Mouse (Mus musculus): ENCODE results near the gene Man2b2.

Man2b2 gene

DNA sequence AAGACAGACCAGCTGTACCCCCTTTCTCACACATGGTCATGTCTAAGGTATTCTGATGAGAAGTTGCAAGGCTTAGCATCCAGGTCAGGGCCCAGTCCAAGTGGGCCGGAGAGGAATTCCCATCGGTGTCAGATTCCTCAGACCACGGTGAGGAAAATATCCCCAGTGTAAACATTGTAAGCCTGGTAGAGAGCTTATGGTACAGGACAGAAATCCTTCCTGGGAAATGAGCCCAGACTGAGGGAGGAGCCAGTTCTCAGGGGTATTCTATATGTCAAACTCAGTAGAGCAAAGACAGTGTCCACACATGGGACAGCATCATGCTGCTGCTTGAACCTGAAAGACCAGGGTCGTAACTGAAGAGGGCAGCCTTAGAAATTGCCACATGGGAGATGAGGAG lies 70.6 kb downstream of the Man2b2 start:
- no peak for DNase-seq

DNA sequence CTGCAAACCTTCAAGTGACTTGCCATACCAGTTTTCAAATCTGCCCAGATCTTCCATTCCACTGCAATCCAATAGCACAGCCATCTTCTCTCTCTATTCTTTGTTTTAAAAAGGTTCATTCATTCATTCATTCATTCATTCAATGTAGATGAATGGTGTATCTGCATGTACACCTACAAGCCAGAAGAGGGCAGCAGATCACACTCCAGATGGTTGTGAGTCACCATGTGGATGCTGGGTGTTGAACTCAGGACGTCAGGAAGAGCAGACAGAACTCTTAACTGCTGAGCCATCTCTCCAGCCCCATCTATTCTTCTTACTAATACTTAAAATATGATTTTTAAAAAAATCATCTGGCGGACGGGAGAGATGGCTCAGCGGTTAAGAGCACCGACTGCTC lies 73.4 kb downstream of the Man2b2 start:
- DNase-seq: no peak

Measured in embryo, embryonic 11 days (tissue).